Mouse (Mus musculus): ENCODE measurements around the gene Gbx2.

DNA sequence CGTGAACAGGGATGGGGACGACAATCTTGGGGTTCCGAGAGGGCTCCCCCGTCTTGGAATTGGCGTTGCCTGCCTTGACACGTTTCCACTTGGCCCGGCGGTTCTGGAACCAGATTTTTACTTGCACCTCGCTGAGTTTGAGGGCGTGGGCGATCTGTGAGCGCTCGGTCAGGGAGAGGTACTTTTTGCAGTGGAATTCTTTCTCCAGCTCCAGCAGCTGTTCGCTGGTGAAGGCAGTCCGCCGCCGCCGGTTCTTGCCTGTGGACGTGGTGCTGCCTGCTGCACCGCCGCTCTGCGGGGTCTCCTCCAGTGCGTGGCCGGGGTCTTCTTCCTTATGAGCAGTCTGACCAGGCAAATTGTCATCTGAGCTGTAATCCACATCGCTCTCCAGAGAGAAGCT, 2.3 kb downstream of the Gbx2 start:
- TF ChIP-seq EP300 (IDR thresholded peaks at IDR 0.05; ENCODE audit: insufficient read depth, low read depth, low read length), result no peak
- TF ChIP-seq CTCF (IDR thresholded peaks at IDR 0.05; ENCODE audit: low read depth, low read length), result no peak
- no peak for TF ChIP-seq POLR2A (IDR thresholded peaks at IDR 0.05; ENCODE audit: insufficient read depth, low read length)
